Mouse (Mus musculus) C2C12 (cell line): ENCODE results near the gene Grifin. TPM values are rescaled to one million over a fixed set of nuclear protein-coding genes. Genes with fewer than 3 reads are reported as not detected.

Experiments
- H3K27me3 ChIP-seq: one replicate; pipeline ENCODE4 v1.6.1; 2011; ENCODE audit not compliant: control insufficient read depth, insufficient read depth, insufficient read length
- H3K36me3 ChIP-seq: one replicate; pipeline ENCODE4 v1.6.1; 2011; ENCODE audit not compliant: control insufficient read depth, insufficient read depth
- H3K4me3 ChIP-seq: one replicate; pipeline ENCODE4 v1.5.1; 2011; ENCODE audit warnings: mild to moderate bottlenecking, control low read depth; ENCODE audit not compliant: poor library complexity, insufficient read depth, severe bottlenecking
- H3K79me2 ChIP-seq: one replicate; pipeline ENCODE4 v1.6.1; 2011; ENCODE audit not compliant: control insufficient read depth, insufficient read depth
- H3K79me3 ChIP-seq: one replicate; pipeline ENCODE4 v1.6.1; 2011; ENCODE audit warnings: low read depth, control low read depth
- H3ac ChIP-seq: one replicate; pipeline ENCODE3; 2011; ENCODE audit warnings: low read depth; ENCODE audit not compliant: control insufficient read depth, insufficient read length
- CEBPB ChIP-seq: IDR thresholded peaks from one replicate; pipeline ENCODE4 v1.6.1; 2011; ENCODE audit warnings: low read depth, mild to moderate bottlenecking, control low read depth, moderate library complexity
- CTCF ChIP-seq: IDR thresholded peaks from one replicate; pipeline ENCODE4 v1.5.1; 2011; ENCODE audit not compliant: control insufficient read depth, insufficient read depth, insufficient read length
- FOSL1 ChIP-seq: IDR thresholded peaks from one replicate; pipeline ENCODE4 v1.8.0; 2011; ENCODE audit warnings: mild to moderate bottlenecking, low read length; ENCODE audit not compliant: poor library complexity, insufficient read depth, severe bottlenecking
- MAX ChIP-seq: IDR thresholded peaks from one replicate; pipeline ENCODE4 v1.6.1; 2011; ENCODE audit warnings: mild to moderate bottlenecking, control low read depth
- MYOD1 ChIP-seq: IDR thresholded peaks from one replicate; pipeline ENCODE4 v1.6.1; 2011; ENCODE audit warnings: low read depth; ENCODE audit not compliant: control insufficient read depth, insufficient read length
- MYOG ChIP-seq: IDR thresholded peaks from one replicate; pipeline ENCODE4 v1.6.1; 2011; ENCODE audit not compliant: control insufficient read depth, insufficient read length; ENCODE audit errors: extremely low read depth
- USF1 ChIP-seq: IDR thresholded peaks from one replicate; pipeline ENCODE4 v1.6.1; 2011; ENCODE audit warnings: low read depth, mild to moderate bottlenecking, control low read depth, moderate library complexity
- polyA plus RNA-seq: library from polyadenylated mRNA; unstranded; fragments of >200 nt; fragmentation: generic; extraction: Trizol; gene quantifications from one replicate; pipeline ENCODE4 v1.2.1, GENCODE M21; 2012; ENCODE audit warnings: missing spikeins

Gene Grifin
- polyA plus RNA-seq, 1 experiment: not detected

DNA sequence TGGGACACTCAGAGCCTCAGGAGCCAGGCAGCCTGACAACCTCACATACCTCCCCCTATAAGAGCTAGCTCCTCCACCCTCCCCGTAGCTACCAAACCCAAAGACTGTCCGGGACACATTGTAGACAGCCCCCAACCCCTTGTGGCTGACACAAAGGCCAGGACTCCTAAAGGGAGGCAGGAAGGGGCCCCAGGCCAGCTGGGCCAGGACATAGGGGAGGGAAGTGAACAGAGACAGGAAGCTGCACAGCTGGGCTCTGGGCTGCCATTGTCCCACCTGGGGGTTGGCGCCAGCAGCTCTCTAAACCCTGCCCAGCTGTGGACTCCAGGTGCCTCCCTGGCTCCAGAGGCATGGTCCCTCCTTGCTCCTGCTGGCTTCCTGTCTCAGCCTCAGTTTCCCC lies 8.0 kb downstream of the Grifin start:
- H3K27me3 ChIP-seq: peaks cover 27% of the 10 kb centered on the region
- no peak for TF ChIP-seq USF1
- TF ChIP-seq MYOD1: no peak
- no peak for TF ChIP-seq MAX
- no peak for TF ChIP-seq MYOG
- TF ChIP-seq FOSL1: no peak
- no peak for TF ChIP-seq CTCF
- no peak for TF ChIP-seq CEBPB
- H3ac ChIP-seq: no peak overlapping the region
- no peak overlapping the region for H3K4me3 ChIP-seq
- no peaks in the 10 kb centered on the region for H3K79me3 ChIP-seq
- no peaks in the 10 kb centered on the region for H3K79me2 ChIP-seq
- H3K36me3 ChIP-seq: no peaks in the 10 kb centered on the region

DNA sequence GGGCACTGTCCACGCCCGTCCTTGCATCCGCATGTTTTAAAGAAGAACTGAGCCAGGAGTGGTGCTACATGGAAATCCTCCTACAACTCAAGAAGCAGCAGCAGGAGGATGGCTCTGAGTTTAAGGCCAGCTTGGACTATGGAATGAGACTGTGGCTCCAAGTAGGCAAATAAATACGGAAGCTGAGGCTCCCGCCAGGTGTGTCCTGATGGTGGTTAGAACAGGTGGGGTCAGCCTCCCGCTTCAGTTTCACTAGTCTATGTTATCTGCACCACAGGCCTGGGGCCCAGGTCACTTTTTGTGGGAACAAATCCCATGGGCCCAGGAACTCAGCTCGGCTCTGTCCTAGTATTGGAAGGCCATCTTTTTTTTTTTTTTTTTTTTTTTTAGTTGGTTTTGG lies 11.2 kb downstream of the Grifin start:
- TF ChIP-seq CTCF (no peak), CEBPB (no peak), MYOG (no peak), MAX (no peak), FOSL1 (no peak), MYOD1 (no peak), USF1 (no peak)
- no peak overlapping the region for H3ac ChIP-seq

DNA sequence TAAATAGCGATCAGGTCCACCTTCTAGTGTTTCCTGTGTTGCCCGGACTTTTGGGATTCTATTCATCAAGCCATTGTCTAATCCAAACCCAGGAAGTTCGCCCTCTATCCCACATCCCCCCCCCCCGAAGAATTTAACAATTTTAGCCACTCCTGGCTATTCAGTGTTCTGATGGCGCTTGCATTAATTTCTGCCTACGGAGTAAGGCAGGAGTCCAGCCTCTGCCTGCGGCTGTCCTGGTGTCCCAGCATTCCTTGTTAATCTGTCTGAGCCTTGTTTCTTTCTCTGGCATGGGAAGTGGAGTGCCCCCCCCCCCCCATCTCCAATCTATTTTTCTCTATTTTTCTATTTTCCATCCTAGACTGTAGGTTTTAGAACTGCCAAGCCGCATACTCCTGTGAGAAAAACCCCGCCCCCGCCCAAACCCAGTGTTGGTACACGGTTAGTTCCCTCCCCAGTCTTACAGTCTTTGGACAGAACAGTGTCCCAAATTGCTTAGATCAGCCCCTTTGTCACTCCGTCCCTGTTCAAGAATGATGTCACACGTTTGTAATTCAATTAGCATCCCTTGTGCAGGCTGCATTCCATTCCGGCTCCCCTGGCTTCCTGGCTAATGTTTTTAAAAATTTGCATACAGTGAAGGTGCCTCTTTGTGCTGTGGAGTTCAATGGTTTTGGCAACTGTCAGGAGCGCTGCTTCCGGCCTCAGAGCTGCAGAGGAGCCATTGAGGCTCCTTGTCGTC lies 15.4 kb downstream of the Grifin start:
- Histone ChIP-seq H3K27me3 (peaks cover 24% of the 10 kb centered on the region), H3K36me3 (no peaks in the 10 kb centered on the region), H3ac (no peak overlapping the region), H3K79me3 (no peaks in the 10 kb centered on the region), H3K79me2 (no peaks in the 10 kb centered on the region), H3K4me3 (no peak overlapping the region)
- TF ChIP-seq MYOG: no peak
- TF ChIP-seq CEBPB: no peak
- no peak for TF ChIP-seq MAX
- no peak for TF ChIP-seq USF1

More for the DNA sequence above, 11.2 kb downstream of the Grifin start:
- H3K4me3 ChIP-seq: no peak overlapping the region
- H3K79me3 ChIP-seq: no peaks in the 10 kb centered on the region
- H3K36me3 ChIP-seq: no peaks in the 10 kb centered on the region
- H3K27me3 ChIP-seq: peaks cover 34% of the 10 kb centered on the region
- no peaks in the 10 kb centered on the region for H3K79me2 ChIP-seq

DNA sequence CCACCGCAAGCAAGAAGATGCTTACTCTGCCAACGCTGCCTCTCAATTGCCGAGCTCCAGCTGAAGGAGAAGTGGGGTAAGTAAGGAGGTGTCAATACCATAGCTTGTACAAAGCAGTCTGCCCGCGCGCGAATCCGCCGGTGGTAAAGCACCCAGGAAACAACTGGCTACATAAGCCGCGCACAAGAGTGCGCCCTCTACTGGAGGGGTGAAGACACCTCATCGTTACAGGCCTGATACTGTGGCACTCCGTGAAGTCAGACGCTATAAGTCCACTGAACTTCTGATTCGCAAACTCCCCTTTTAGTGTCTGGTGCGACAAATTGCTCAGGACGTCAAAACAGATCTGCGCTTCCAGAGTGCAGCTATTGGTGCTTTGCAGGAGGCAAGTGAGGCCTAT lies 18.5 kb downstream of the Grifin start:
- Histone ChIP-seq H3K27me3 (peaks cover 5% of the 10 kb centered on the region), H3K79me2 (no peaks in the 10 kb centered on the region), H3K79me3 (no peaks in the 10 kb centered on the region), H3ac (no peak overlapping the region), H3K4me3 (no peak overlapping the region), H3K36me3 (no peaks in the 10 kb centered on the region)
- TF ChIP-seq CTCF (no peak), MYOD1 (no peak), CEBPB (no peak), MYOG (no peak), MAX (no peak)

DNA sequence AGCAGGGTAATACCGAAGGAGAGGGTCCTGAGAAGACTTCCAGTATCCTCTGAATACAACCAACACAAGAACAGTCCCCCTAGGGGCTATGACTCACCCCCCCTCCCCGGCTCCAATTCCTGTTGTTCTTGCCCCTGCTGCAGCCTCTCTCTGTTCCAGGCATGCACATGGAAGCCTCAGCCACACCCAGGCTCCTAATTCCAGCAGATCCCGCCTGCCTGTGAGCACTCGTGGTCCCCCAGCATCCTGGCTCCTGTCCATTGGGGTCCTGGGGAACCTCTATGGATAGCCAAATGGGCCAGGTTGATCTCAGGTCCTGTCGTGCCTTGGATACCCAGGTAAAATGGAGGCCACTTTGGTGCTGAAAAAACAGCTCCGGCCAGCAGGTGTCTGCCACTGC lies 19.2 kb downstream of the Grifin start:
- no peaks in the 10 kb centered on the region for H3K79me3 ChIP-seq
- no peak for TF ChIP-seq USF1
- TF ChIP-seq MYOD1: no peak
- TF ChIP-seq MYOG: no peak
- no peak for TF ChIP-seq MAX
- TF ChIP-seq CTCF: no peak
- TF ChIP-seq CEBPB: no peak
- TF ChIP-seq FOSL1: no peak

More for the DNA sequence above, 19.2 kb downstream of the Grifin start:
- H3K79me2 ChIP-seq: no peaks in the 10 kb centered on the region
- H3ac ChIP-seq: no peak overlapping the region
- peaks cover 3% of the 10 kb centered on the region for H3K27me3 ChIP-seq
- no peak overlapping the region for H3K4me3 ChIP-seq
- no peaks in the 10 kb centered on the region for H3K36me3 ChIP-seq
